Comparison of ENCODE assay signal across 25 mouse cellular contexts in genomic region chr14:87126076-87126639, GRCm38 (mm10).
"Had no signal": no experiment of that assay in that cellular context is flagged by ENCODE, and none has a peak within 500 bp of the region (broad histone marks: within the 10 kb centered on the region; RNA-seq: fewer than 3 reads in every experiment).

No protein-coding gene starts in this region.

- H3K9me3 ChIP-seq: forebrain, embryonic 15.5 days; heart, embryonic 13.5 days; heart, embryonic 15.5 days; hindbrain, embryonic 13.5 days; hindbrain, embryonic 15.5 days; kidney, embryonic 15.5 days; limb, embryonic 13.5 days had no signal

- H3K9ac ChIP-seq: forebrain, embryonic 15.5 days; forebrain, postnatal 0 days; heart, embryonic 13.5 days; heart, embryonic 15.5 days; hindbrain, embryonic 13.5 days; hindbrain, embryonic 15.5 days; kidney, embryonic 15.5 days; limb, embryonic 13.5 days had no signal

- H3K4me3 ChIP-seq: forebrain, embryonic 15.5 days; heart, adult 2 months; heart, embryonic 13.5 days; heart, embryonic 15.5 days; hindbrain, embryonic 13.5 days; hindbrain, embryonic 15.5 days; kidney, embryonic 15.5 days; limb, embryonic 13.5 days had no signal

- DNase-seq: forebrain, postnatal 0 days; gastrocnemius, postnatal 14 days; gastrocnemius, postnatal 36 days; heart, adult 11 months; heart, adult 2 months; heart, postnatal 14 days; heart, postnatal 36 days; kidney, adult 11 months; kidney, adult 2 months; kidney, adult 9 months; kidney, postnatal 10 days; kidney, postnatal 36 days; layer of hippocampus, adult 9-11 months; layer of hippocampus, postnatal 36 days; left cerebral cortex, postnatal 4 days had no signal

- H3K4me2 ChIP-seq: forebrain, embryonic 15.5 days; heart, embryonic 11.5 days; heart, embryonic 13.5 days; heart, embryonic 15.5 days; hindbrain, embryonic 13.5 days; hindbrain, embryonic 15.5 days; kidney, embryonic 15.5 days; limb, embryonic 13.5 days had no signal

- ATAC-seq: forebrain, embryonic 15.5 days; forebrain, postnatal 0 days; hindbrain, postnatal 0 days; intestine, embryonic 16.5 days had no signal

- H3K27me3 ChIP-seq: forebrain, embryonic 15.5 days; heart, embryonic 13.5 days; heart, embryonic 15.5 days; hindbrain, embryonic 13.5 days; hindbrain, embryonic 15.5 days; kidney, embryonic 15.5 days; limb, embryonic 13.5 days had no signal

- H3K27ac ChIP-seq: forebrain, embryonic 15.5 days; heart, adult 2 months; heart, embryonic 13.5 days; heart, embryonic 15.5 days; hindbrain, embryonic 13.5 days; hindbrain, embryonic 15.5 days; hindbrain, postnatal 0 days; kidney, embryonic 15.5 days; limb, embryonic 13.5 days had no signal

- H3K4me1 ChIP-seq: forebrain, embryonic 15.5 days; hindbrain, embryonic 13.5 days; hindbrain, embryonic 15.5 days; limb, embryonic 13.5 days had no signal

- H3K36me3 ChIP-seq: forebrain, embryonic 15.5 days; heart, embryonic 15.5 days; hindbrain, embryonic 13.5 days; hindbrain, embryonic 15.5 days; kidney, embryonic 15.5 days; limb, embryonic 13.5 days had no signal
